Mouse (Mus musculus) limb, embryonic 11.5 days (tissue): ENCODE measurements around the gene Ppp1r1a. TPM values are rescaled to one million over a fixed set of nuclear protein-coding genes. Genes with fewer than 3 reads are reported as not detected.

Experiments used
- ATAC-seq: fragments of 200-750 bp; cut with Nextera tagmentation; 2 replicates; pipeline ENCODE4 v1.8.0; 2017; ENCODE audit warnings: low read depth; ENCODE audit not compliant: insufficient number of reproducible peaks, low FRiP score, low TSS enrichment
- DNase-seq: peaks from one replicate; pipeline ENCODE4 v3.0.0-alpha.2; 2015; ENCODE audit warnings: low spot score
- H3K27ac ChIP-seq: fragments of 300-500 bp; sonication (generic); replicated peaks from 2 replicates; pipeline ENCODE4 v1.5.1; 2014; ENCODE audit warnings: low read depth, mild to moderate bottlenecking, low read length
- H3K27me3 ChIP-seq: fragments of 300-500 bp; sonication (generic); 2 replicates; pipeline ENCODE4 v1.6.1; 2014; ENCODE audit warnings: mild to moderate bottlenecking, low read length, mixed read lengths; ENCODE audit not compliant: control insufficient read depth, insufficient read depth
- H3K36me3 ChIP-seq: fragments of 300-500 bp; sonication (generic); 2 replicates; pipeline ENCODE4 v1.6.1; 2014; ENCODE audit warnings: mild to moderate bottlenecking, low read length, moderate library complexity, mixed read lengths; ENCODE audit not compliant: control insufficient read depth, insufficient read depth
- H3K4me1 ChIP-seq: fragments of 300-500 bp; sonication (generic); 2 replicates; pipeline ENCODE4 v1.6.1; 2014; ENCODE audit warnings: low read length, mixed read lengths; ENCODE audit not compliant: control insufficient read depth, insufficient read depth
- H3K4me2 ChIP-seq: fragments of 300-500 bp; sonication (generic); 2 replicates; pipeline ENCODE4 v1.6.1; 2014; ENCODE audit warnings: low read depth, mild to moderate bottlenecking, moderate library complexity; ENCODE audit not compliant: severe bottlenecking
- H3K4me3 ChIP-seq: fragments of 300-500 bp; sonication (generic); 2 replicates; pipeline ENCODE4 v1.5.1; 2014; ENCODE audit warnings: low read depth, low read length
- H3K9ac ChIP-seq: fragments of 300-500 bp; sonication (generic); 2 replicates; pipeline ENCODE4 v1.6.1; 2014; ENCODE audit warnings: mild to moderate bottlenecking, low read length
- H3K9me3 ChIP-seq: fragments of 300-500 bp; sonication (generic); 2 replicates; pipeline ENCODE4 v1.6.1; 2016; ENCODE audit warnings: low read length; ENCODE audit not compliant: control insufficient read depth
- WGBS: fragments of 180-500 bp; shearing (Covaris S2); extraction: QIAGEN DNeasy Blood & Tissue Kit; methylation state at CpG from one replicate; pipeline ENCODE4 v1.1.7; 2014; 5-methylcytosine and 5-hydroxymethylcytosine counted together
- polyA plus RNA-seq: library from polyadenylated mRNA; unstranded; fragments of >200 nt; fragmentation: Nextera tagmentation; extraction: Ambion mirVana; gene quantifications from 2 replicates; pipeline ENCODE4 v1.2.1, GENCODE M21; 2014

Gene Ppp1r1a
- polyA plus RNA-seq, result 8.4 and 10.3 TPM in 2 replicates

GRCm38 (mm10) chr15:103537822-103538213, at the start of gene Ppp1r1a:
Gene Ppp1r1a (minus strand): TSS chr15:103538003.
- H3K4me3 ChIP-seq, result peak within 1 kb of the TSS; percentile 52
- H3K36me3 ChIP-seq, result no peaks in the 10 kb centered on the region
- H3K9ac ChIP-seq, result peak within 1 kb of the TSS; percentile 61
- H3K27ac ChIP-seq, result no peak within 1 kb of the TSS
- peaks cover 17% of the 10 kb centered on the region for H3K27me3 ChIP-seq
- WGBS, result 0% methylated on average over 36 of the region's 36 CpGs
- H3K4me2 ChIP-seq, result peak within 1 kb of the TSS; percentile 96
- no peaks in the 10 kb centered on the region for H3K9me3 ChIP-seq
- ATAC-seq, result peak; percentile 78
- 0 out of 2 replicates have a peak, but pooled peaks cover 6% of the 10 kb centered on the region for H3K4me1 ChIP-seq
- peak; percentile 81 for DNase-seq

GRCm38 (mm10) chr15:103585876-103586275, 48.1 kb upstream of the Ppp1r1a start:
- no peak overlapping the region for H3K27ac ChIP-seq
- no peaks in the 10 kb centered on the region for H3K4me1 ChIP-seq
- H3K27me3 ChIP-seq, result no peaks in the 10 kb centered on the region
- 83% methylated on average over 2 of the region's 2 CpGs for WGBS
- no peaks in the 10 kb centered on the region for H3K36me3 ChIP-seq
- H3K9me3 ChIP-seq, result no peaks in the 10 kb centered on the region
- DNase-seq, result no peak
- H3K9ac ChIP-seq, result no peak overlapping the region
- no peak overlapping the region for H3K4me3 ChIP-seq
- no peak overlapping the region for H3K4me2 ChIP-seq
- ATAC-seq, result no peak

GRCm38 (mm10) chr15:103564981-103565380, 27.2 kb upstream of the Ppp1r1a start, which contains the start of gene Glycam1:
Gene Glycam1 (minus strand): TSS chr15:103565081.
- ATAC-seq (no peak), DNase-seq (peak; percentile 16)
- Histone ChIP-seq H3K27me3 (no peaks in the 10 kb centered on the region), H3K9me3 (no peaks in the 10 kb centered on the region), H3K4me3 (no peak within 1 kb of the TSS), H3K9ac (no peak within 1 kb of the TSS), H3K27ac (no peak within 1 kb of the TSS), H3K36me3 (no peaks in the 10 kb centered on the region), H3K4me2 (no peak within 1 kb of the TSS), H3K4me1 (no peaks in the 10 kb centered on the region)

- Histone ChIP-seq H3K9ac (no peak overlapping the region), H3K4me2 (no peak overlapping the region), H3K4me3 (no peak overlapping the region), H3K36me3 (no peaks in the 10 kb centered on the region), H3K9me3 (no peaks in the 10 kb centered on the region), H3K27ac (no peak overlapping the region), H3K4me1 (no peaks in the 10 kb centered on the region), H3K27me3 (no peaks in the 10 kb centered on the region)
- DNase-seq, result peak; percentile 62
- ATAC-seq, result no peak
- WGBS, result 54% methylated on average over 3 of the region's 3 CpGs
These were observed 14.4 kb upstream of the Ppp1r1a start for GRCm38 (mm10) chr15:103552096-103552690.

GRCm38 (mm10) chr15:103551053-103551452, 13.2 kb upstream of the Ppp1r1a start:
- WGBS, result 10% methylated on average over 1 of the region's 1 CpGs
- no peaks in the 10 kb centered on the region for H3K4me1 ChIP-seq
- H3K4me2 ChIP-seq, result no peak overlapping the region
- H3K4me3 ChIP-seq, result no peak overlapping the region
- ATAC-seq (0 out of 2 replicates have a peak, but pooled peaks have one; percentile 57), DNase-seq (peak; percentile 20)
- no peak overlapping the region for H3K9ac ChIP-seq
- H3K9me3 ChIP-seq, result no peaks in the 10 kb centered on the region
- H3K27me3 ChIP-seq, result no peaks in the 10 kb centered on the region
- H3K36me3 ChIP-seq, result no peaks in the 10 kb centered on the region
- H3K27ac ChIP-seq, result no peak overlapping the region

GRCm38 (mm10) chr15:103549475-103549874, 11.7 kb upstream of the Ppp1r1a start:
- Histone ChIP-seq H3K27me3 (no peaks in the 10 kb centered on the region), H3K9me3 (no peaks in the 10 kb centered on the region), H3K4me2 (no peak overlapping the region), H3K4me3 (no peak overlapping the region), H3K36me3 (no peaks in the 10 kb centered on the region), H3K9ac (no peak overlapping the region), H3K4me1 (no peaks in the 10 kb centered on the region), H3K27ac (no peak overlapping the region)
- ATAC-seq (no peak), DNase-seq (no peak)
- 86% methylated on average over 1 of the region's 1 CpGs for WGBS

- DNase-seq (peak; percentile 16), ATAC-seq (no peak)
- Histone ChIP-seq H3K4me1 (no peaks in the 10 kb centered on the region), H3K4me3 (no peak overlapping the region), H3K9ac (no peak overlapping the region), H3K36me3 (no peaks in the 10 kb centered on the region), H3K4me2 (no peak overlapping the region), H3K9me3 (no peaks in the 10 kb centered on the region), H3K27ac (no peak overlapping the region), H3K27me3 (no peaks in the 10 kb centered on the region)
- 85% methylated on average over 3 of the region's 3 CpGs for WGBS
These were observed 10.2 kb upstream of the Ppp1r1a start for GRCm38 (mm10) chr15:103547983-103548382.

GRCm38 (mm10) chr15:103542526-103542925, 4.7 kb upstream of the Ppp1r1a start:
- no peak for ATAC-seq
- H3K27ac ChIP-seq, result no peak overlapping the region
- DNase-seq, result no peak
- H3K27me3 ChIP-seq, result peaks cover 5% of the 10 kb centered on the region
- H3K36me3 ChIP-seq, result no peaks in the 10 kb centered on the region
- H3K4me1 ChIP-seq, result no peaks in the 10 kb centered on the region
- no peak overlapping the region for H3K4me3 ChIP-seq
- H3K9ac ChIP-seq, result no peak overlapping the region
- no peaks in the 10 kb centered on the region for H3K9me3 ChIP-seq
- no peak overlapping the region for H3K4me2 ChIP-seq

GRCm38 (mm10) chr15:103540646-103541045, 2.8 kb upstream of the Ppp1r1a start:
- Histone ChIP-seq H3K36me3 (no peaks in the 10 kb centered on the region), H3K9me3 (no peaks in the 10 kb centered on the region), H3K4me3 (no peak overlapping the region), H3K27me3 (peaks cover 17% of the 10 kb centered on the region), H3K4me1 (0 out of 2 replicates have a peak, but pooled peaks cover 6% of the 10 kb centered on the region), H3K4me2 (no peak overlapping the region), H3K27ac (no peak overlapping the region), H3K9ac (no peak overlapping the region)
- DNase-seq (no peak), ATAC-seq (no peak)
- WGBS, result 82% methylated on average over 1 of the region's 1 CpGs
